Mouse (Mus musculus) cerebellum, adult 2 months (tissue): ENCODE measurements at regions not wholly inside any gene's neighbourhood (a gene's known extent, or its start where the extent isn't known, plus 50 kb on each side); places are given as distances from the start of the nearest gene placed in this dataset.

Source experiments
- CTCF ChIP-seq: fragments of 200-500 bp; IDR thresholded peaks from 2 replicates; pipeline ENCODE4 v1.5.1; 2011; ENCODE audit warnings: low read depth, mild to moderate bottlenecking, control low read depth, low read length, moderate library complexity, borderline replicate concordance; ENCODE audit not compliant: insufficient read depth
- POLR2A ChIP-seq: fragments of 200-500 bp; IDR thresholded peaks from 2 replicates; pipeline ENCODE4 v1.6.1; 2011; ENCODE audit warnings: low read length, control low read depth, borderline replicate concordance; ENCODE audit not compliant: insufficient read depth

DNA sequence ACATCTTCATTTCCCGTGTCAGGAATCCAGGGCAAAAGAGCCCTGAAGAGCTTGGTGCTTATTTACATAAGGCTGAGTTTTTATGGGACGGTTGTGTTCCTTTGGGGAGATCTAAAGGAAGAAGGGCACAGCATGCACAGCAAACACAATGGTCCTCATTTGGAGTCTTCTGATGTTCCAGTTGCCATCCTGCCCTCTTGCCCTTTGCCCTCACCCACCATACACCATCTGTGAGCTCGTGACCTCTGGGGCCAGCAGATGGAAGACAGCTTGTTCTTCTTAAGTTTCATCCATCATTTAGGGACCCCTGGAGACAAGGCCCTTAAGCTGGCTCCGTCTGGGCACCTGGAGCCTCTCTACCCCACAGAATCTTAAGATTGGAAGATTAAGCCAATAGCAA is 121.9 kb upstream of the Cadm1 start:
- TF ChIP-seq CTCF (no peak), POLR2A (no peak)
